18 mouse cellular contexts compared by ENCODE assay signal in the genomic region with DNA sequence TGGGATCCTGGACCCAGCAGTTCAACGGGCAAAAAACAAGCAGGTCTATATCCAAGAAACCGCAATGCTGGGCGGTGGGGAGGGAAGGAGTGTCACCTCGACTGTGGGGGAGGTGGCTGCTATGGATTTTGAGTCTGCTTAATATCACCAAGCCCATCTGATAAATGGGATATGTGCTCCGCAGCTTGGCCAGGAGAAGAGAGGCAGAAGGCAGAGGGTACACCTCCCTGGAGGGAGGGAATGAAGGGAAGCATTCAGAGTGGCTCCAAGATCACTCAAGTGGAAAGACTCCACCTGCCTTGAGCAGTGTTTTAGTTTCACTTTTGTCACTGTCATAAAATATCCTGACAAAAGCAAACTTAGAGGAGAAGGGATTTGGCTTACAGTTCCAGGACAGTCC. TPM values are rescaled to one million over a fixed set of nuclear protein-coding genes. Genes with fewer than 3 reads are reported as not detected.
DNase-seq lines count a peak whose midpoint lies in the region; ATAC-seq lines count a peak whose summit lies in the region.
"Had no signal": no experiment of that assay in that cellular context is flagged by ENCODE, and none has a peak within 500 bp of the region (broad histone marks: within the 10 kb centered on the region; RNA-seq: fewer than 3 reads in every experiment).

No protein-coding gene starts in this region.

- no peak overlapping the region for H3K4me3 ChIP-seq in heart, embryonic 11.5 days (ENCODE audit: low read depth, low read length)
- H3K4me3 ChIP-seq in midbrain, embryonic 10.5 days = no peak overlapping the region
- H3K4me3 ChIP-seq: embryonic facial prominence, embryonic 12.5 days; forebrain, embryonic 15.5 days; heart, embryonic 10.5 days; heart, embryonic 15.5 days; hindbrain, embryonic 10.5 days; hindbrain, embryonic 15.5 days had no signal

- no peaks in the 10 kb centered on the region for H3K9me3 ChIP-seq in heart, embryonic 11.5 days (replicated peaks; ENCODE audit: control insufficient read depth, low read length)
- H3K9me3 ChIP-seq in midbrain, embryonic 10.5 days (replicated peaks) = no peaks in the 10 kb centered on the region
- H3K9me3 ChIP-seq: embryonic facial prominence, embryonic 12.5 days; forebrain, embryonic 15.5 days; heart, embryonic 10.5 days; heart, embryonic 15.5 days; hindbrain, embryonic 10.5 days; hindbrain, embryonic 15.5 days had no signal

- H3K36me3 ChIP-seq in heart, embryonic 11.5 days (ENCODE audit: control insufficient read depth, insufficient read depth, low read length) = no peaks in the 10 kb centered on the region
- no peaks in the 10 kb centered on the region for H3K36me3 ChIP-seq in midbrain, embryonic 10.5 days
- H3K36me3 ChIP-seq: embryonic facial prominence, embryonic 12.5 days; forebrain, embryonic 15.5 days; heart, embryonic 10.5 days; heart, embryonic 15.5 days; hindbrain, embryonic 10.5 days; hindbrain, embryonic 15.5 days had no signal

- no peaks in the 10 kb centered on the region for H3K4me1 ChIP-seq in heart, embryonic 11.5 days (ENCODE audit: control insufficient read depth, insufficient read depth, low read length)
- H3K4me1 ChIP-seq in midbrain, embryonic 10.5 days = no peaks in the 10 kb centered on the region
- H3K4me1 ChIP-seq: embryonic facial prominence, embryonic 12.5 days; forebrain, embryonic 15.5 days; heart, embryonic 10.5 days; heart, embryonic 15.5 days; hindbrain, embryonic 10.5 days; hindbrain, embryonic 15.5 days had no signal

- no peak overlapping the region for H3K4me2 ChIP-seq in heart, embryonic 11.5 days
- H3K4me2 ChIP-seq: embryonic facial prominence, embryonic 12.5 days; forebrain, embryonic 15.5 days; heart, embryonic 15.5 days; hindbrain, embryonic 15.5 days had no signal

- WGBS in heart, embryonic 11.5 days (ENCODE audit: insufficient replicate concordance) = 80% methylated on average over 5 of the region's 5 CpGs
- 88% methylated on average over 5 of the region's 5 CpGs for WGBS in midbrain, embryonic 10.5 days

- H3K27me3 ChIP-seq in heart, embryonic 11.5 days (ENCODE audit: control insufficient read depth, insufficient read depth, low read length) = no peaks in the 10 kb centered on the region
- H3K27me3 ChIP-seq in midbrain, embryonic 10.5 days (ENCODE audit: low read depth, poor library complexity, severe bottlenecking) = no peaks in the 10 kb centered on the region
- H3K27me3 ChIP-seq: CH12.LX; embryonic facial prominence, embryonic 12.5 days; forebrain, embryonic 15.5 days; heart, embryonic 15.5 days; hindbrain, embryonic 15.5 days had no signal

- no peak overlapping the region for H3K9ac ChIP-seq in heart, embryonic 11.5 days (ENCODE audit: low read depth, low read length)
- H3K9ac ChIP-seq: embryonic facial prominence, embryonic 12.5 days; forebrain, embryonic 15.5 days; heart, embryonic 15.5 days; hindbrain, embryonic 15.5 days had no signal

- ATAC-seq in heart, embryonic 11.5 days (replicated peaks; ENCODE audit: insufficient number of reproducible peaks, low FRiP score, low TSS enrichment) = no peak
- ATAC-seq: forebrain, embryonic 15.5 days; intestine, postnatal 0 days had no signal

- H3K27ac ChIP-seq in heart, embryonic 11.5 days (ENCODE audit: low read depth, low read length) = no peak overlapping the region
- H3K27ac ChIP-seq in midbrain, embryonic 10.5 days (replicated peaks) = no peak overlapping the region
- H3K27ac ChIP-seq: embryonic facial prominence, embryonic 12.5 days; forebrain, embryonic 15.5 days; heart, embryonic 10.5 days; heart, embryonic 15.5 days; hindbrain, embryonic 10.5 days; hindbrain, embryonic 15.5 days had no signal

- peak; percentile 5 for DNase-seq in cerebellum, adult 9-11 months
- DNase-seq in cerebellum, adult 8-10 months = no peak
- peak; percentile 74 for DNase-seq in heart, adult 11 months
- peak; percentile 11 for DNase-seq in ES-CJ7 (ENCODE audit: low read depth, low spot score)
- DNase-seq in midbrain, embryonic 10.5 days (ENCODE audit: low spot score) = no peak
- DNase-seq: adrenal gland, postnatal 10 days; gastrocnemius, postnatal 36 days; heart, adult 18-20 months; kidney, adult 9 months had no signal

RNA-seq across cellular contexts. Expression of gene Adam12, which starts 41.0 kb away (rescaled TPM):
- polyA plus RNA-seq in heart, embryonic 11.5 days (2014; fragmentation: Nextera tagmentation; extraction: Ambion mirVana) = 5.6 and 8.8 TPM in 2 replicates
- 0.86 TPM in 2 replicates for polyA plus RNA-seq in midbrain, embryonic 10.5 days (2016; fragmentation: Nextera tagmentation; extraction: Ambion mirVana)

Comparison
In these comparisons a context has a peak if more than half of its experiments do, and no peak if none do; other contexts are left out.
1. DNase-seq: peak in cerebellum, adult 9-11 months (single experiment), heart, adult 11 months (single experiment) and ES-CJ7 (single experiment); none in cerebellum, adult 8-10 months (single experiment) and midbrain, embryonic 10.5 days (single experiment).